Mouse (Mus musculus) brown adipose tissue, adult 24 weeks (tissue): ENCODE data around the gene Gm10775. TPM values are rescaled to one million over a fixed set of nuclear protein-coding genes. Genes with fewer than 3 reads are reported as not detected.

Experiments
- H3K27ac ChIP-seq: fragments of 200-500 bp; replicated peaks from 2 replicates; pipeline ENCODE4 v1.5.1; 2012; ENCODE audit warnings: low read depth, mild to moderate bottlenecking, low read length
- H3K4me1 ChIP-seq: fragments of 200-500 bp; 2 replicates; pipeline ENCODE4 v1.6.1; 2012; ENCODE audit warnings: low read length, mixed read lengths; ENCODE audit not compliant: control insufficient read depth, insufficient read depth, insufficient read length
- H3K4me3 ChIP-seq: fragments of 200-500 bp; 2 replicates; pipeline ENCODE4 v1.5.1; 2012; ENCODE audit warnings: low read depth, mild to moderate bottlenecking, low read length, moderate library complexity; ENCODE audit not compliant: insufficient read depth
- polyA plus RNA-seq: library from polyadenylated mRNA; stranded (reverse); fragments of >200 nt; gene quantifications from 2 replicates; pipeline ENCODE4 v1.2.4, GENCODE M21; 2012; ENCODE audit not compliant: missing spikeins, insufficient read depth, insufficient read length

Gm10775 gene
- polyA plus RNA-seq, 1 experiment = not detected

- no peak overlapping the region for H3K27ac ChIP-seq
- H3K4me1 ChIP-seq = no peaks in the 10 kb centered on the region
- H3K4me3 ChIP-seq = no peak overlapping the region
Measured at GRCm38 (mm10) chr13:65296354-65296753, 37.0 kb downstream of the Gm10775 start.

Other genes with a start within 250 kb of the Gm10775 start
- gene Spata31d1c, start 226.5 kb upstream of the Gm10775 start, polyA plus RNA-seq = not detected in 2 replicates
- not detected in 2 replicates for gene Prss47, start 206.8 kb upstream of the Gm10775 start, polyA plus RNA-seq
- 21.2 and 24.6 TPM in 2 replicates for gene Mfsd14b, start 146.6 kb upstream of the Gm10775 start, polyA plus RNA-seq
- gene Olfr465-ps1, start 121.5 kb upstream of the Gm10775 start, polyA plus RNA-seq = not detected in 2 replicates
- not detected in 2 replicates for gene Olfr466, start 109.3 kb upstream of the Gm10775 start, polyA plus RNA-seq
- gene Nlrp4f, start 53.6 kb upstream of the Gm10775 start, polyA plus RNA-seq = not detected in 2 replicates
- 6.2 and 9.6 TPM in 2 replicates for gene Zfp369, start 19.3 kb downstream of the Gm10775 start, polyA plus RNA-seq